Mouse (Mus musculus): ENCODE measurements around the gene Tmem236.
A peak's percentile ranks its signal among the peaks of the same experiment; 100 is the strongest.

Gene Tmem236

DNA sequence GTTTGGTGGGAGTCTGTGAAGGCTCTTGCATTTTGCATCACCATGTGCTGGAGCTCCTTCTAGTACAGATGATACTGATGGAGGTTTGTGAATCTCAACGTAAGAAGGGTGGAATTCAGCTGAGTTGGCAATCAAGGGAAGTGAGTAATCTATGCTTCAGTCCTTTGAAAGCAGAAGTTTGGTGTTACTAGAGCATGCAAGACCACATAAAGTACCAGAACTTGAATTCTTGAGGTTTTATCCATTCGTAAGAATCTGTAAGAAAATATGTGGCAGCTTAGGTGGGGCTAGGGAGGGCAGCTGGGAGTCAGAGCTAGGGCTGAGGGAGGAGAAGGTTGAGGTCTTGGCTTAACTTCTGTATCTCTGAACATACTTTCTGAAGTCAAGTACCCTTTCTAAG, 70.3 kb downstream of the Tmem236 start:
- peak; percentile 20 for DNase-seq (ENCODE audit: extremely low read depth, low read depth)

DNA sequence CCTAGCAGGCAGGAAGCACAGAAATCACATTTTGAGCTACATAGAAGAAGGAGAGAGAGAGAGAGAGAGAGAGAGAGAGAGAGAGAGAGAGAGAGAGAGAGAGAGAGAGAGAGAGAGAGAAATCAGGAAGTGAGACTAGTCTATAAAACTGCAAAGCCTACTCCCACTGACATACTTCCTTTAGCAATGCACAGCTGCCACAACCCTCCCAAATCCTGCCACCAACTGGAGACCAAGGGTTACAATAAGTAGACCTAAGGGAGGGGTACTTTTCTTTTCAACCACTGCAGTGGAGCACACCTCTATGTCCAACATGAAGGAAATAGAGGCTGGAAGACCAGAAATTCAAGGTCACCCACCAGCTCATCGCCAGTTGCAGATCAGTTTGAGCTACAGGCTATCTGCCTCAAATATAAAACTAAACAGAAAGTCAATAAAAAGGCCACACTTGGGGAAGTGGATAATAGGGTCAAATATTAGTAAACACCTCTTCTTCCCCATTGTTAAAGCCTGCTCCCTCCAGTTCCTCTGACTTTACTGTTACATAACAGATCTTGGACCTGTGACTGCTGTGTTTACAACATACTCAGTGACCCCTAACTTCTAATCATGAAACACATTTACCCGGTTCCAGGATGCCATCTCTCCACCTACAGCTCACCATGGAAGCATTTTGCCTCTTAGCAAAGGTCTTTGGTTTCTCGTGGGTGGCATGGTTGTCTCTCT, 75.7 kb downstream of the Tmem236 start:
- DNase-seq (ENCODE audit: extremely low read depth, low read depth), result no peak

DNA sequence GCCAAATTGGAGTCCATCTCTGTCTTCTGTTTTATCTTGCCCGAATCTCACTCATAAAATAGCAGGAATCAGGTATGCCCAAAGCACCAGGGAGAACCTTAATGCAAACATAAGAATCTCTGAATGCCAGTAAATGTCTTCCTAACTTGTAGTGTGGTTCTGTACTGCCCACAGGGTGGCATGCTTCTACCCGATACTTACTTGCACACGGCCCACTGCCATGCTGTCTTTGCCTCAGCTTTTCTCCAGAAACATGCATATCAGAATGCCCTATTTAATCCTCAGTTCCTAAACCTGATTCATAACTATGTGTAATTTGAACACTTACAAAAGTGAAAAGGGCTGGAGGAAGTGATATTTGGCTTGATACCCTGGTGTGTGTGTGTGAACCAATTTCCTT, 77.6 kb downstream of the Tmem236 start:
- DNase-seq (ENCODE audit: extremely low read depth, low read depth), result no peak

DNA sequence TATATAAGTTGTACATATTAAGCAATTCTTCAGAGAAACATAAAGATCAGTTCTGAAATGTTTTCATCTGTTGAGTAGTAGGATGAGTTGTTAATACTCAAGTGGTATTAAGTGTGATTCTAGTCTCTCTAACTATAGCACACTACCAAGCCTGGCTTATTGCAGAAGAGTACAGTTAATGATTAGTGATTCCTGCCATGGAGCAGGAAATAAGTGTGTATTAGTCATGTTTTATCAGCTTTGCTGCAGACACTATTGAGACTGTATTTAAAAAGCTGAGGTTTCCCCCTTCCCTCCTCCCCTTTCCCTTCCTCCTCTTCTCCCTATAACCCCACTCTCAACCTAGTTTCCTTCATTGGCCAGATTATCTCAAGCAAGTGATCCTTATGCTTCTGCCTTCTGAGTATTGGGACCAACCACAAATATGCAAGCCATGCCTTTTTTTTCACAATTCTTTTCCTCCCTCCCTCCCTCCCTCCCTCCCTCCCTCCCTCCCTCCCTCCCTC, 84.1 kb downstream of the Tmem236 start:
- DNase-seq (ENCODE audit: extremely low read depth, low read depth), result no peak

DNA sequence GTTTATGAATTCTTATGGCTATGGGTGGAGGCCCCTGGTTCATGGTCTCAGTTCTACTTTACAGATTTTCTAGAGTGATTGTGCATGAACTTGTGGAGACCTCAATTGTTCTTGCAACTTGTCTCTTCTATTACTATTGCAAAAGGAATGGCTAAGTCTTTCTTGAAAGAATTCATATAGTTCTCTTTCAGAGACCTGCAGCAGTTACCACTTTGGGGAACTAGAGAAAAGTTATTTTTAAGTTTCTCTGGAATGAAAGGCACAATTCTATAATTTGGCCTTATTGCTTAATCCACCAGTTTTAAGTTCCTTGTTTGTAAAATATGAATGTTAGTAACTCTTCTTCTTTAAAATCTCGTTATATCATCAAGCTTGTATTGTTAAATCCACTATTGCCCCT, 87.8 kb downstream of the Tmem236 start:
- no peak for DNase-seq (ENCODE audit: extremely low read depth, low read depth)

DNA sequence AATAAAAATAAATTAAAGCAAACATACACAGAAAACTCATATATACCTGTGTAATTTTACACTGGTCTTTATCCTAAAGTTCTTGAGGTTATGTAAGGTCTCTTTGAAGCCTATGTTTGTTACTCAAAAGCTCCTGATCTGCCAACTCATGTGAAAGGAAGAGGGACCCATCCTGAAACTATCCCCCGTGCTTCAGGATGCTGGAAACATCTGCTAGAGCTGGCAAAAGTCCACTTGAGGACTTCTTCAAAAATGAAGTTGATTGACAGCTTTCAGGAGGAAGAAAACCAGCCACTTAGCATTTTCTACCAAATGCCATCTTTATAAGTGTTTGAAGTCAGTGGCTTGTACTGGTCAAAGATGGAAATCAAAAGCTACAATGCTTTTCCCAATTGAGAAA, 94.8 kb downstream of the Tmem236 start:
- no peak for DNase-seq (ENCODE audit: extremely low read depth, low read depth)

Measured in MEL-GATA-1-ER (cell line).